Mouse (Mus musculus) T-cell, adult 2 months (primary cell): Measurements from ENCODE around the gene Vmn1r47.
"Not testable (repeated sequence)": the region's sequence is repeated elsewhere in the genome, so short reads cannot be mapped to it uniquely, and the experiment has no call there.

ENCODE experiments used
- DNase-seq: peaks from one replicate; pipeline ENCODE4 v3.0.0; 2022; ENCODE audit warnings: low spot score

Gene Vmn1r47

GRCm38 (mm10) chr6:90015847-90016246 is at the start of gene Vmn1r47:
TSS of gene Vmn1r47 (plus strand) at chr6:90016147.
- not testable (repeated sequence) for DNase-seq

- no peak for DNase-seq
Measured at GRCm38 (mm10) chr6:89966341-89966740, 49.6 kb upstream of the Vmn1r47 start.

GRCm38 (mm10) chr6:89969013-89969412 is 46.9 kb upstream of the Vmn1r47 start, which contains the start of gene Vmn1r46:
TSS of gene Vmn1r46 (plus strand) at chr6:89969313.
- no peak for DNase-seq

- DNase-seq: no peak
Measured at GRCm38 (mm10) chr6:89985989-89986388, 30.0 kb upstream of the Vmn1r47 start.

- DNase-seq: not testable (repeated sequence)
Measured at GRCm38 (mm10) chr6:90036741-90037140, 20.8 kb downstream of the Vmn1r47 start, which contains the start of gene Vmn1r48. TSS of gene Vmn1r48 (minus strand) at chr6:90036841.
